Mouse (Mus musculus) heart, embryonic 12.5 days (tissue): ENCODE measurements around the gene Fam171a2. TPM values are rescaled to one million over a fixed set of nuclear protein-coding genes. Genes with fewer than 3 reads are reported as not detected.

Experiments
- ATAC-seq: fragments of 200-750 bp; cut with Nextera tagmentation; 2 replicates; pipeline ENCODE4 v1.8.0; 2017; ENCODE audit warnings: moderate TSS enrichment, moderate library complexity; ENCODE audit not compliant: insufficient number of reproducible peaks, low FRiP score
- H3K27ac ChIP-seq: fragments of 300-500 bp; sonication (generic); 2 replicates; pipeline ENCODE4 v1.5.1; 2016; ENCODE audit warnings: mild to moderate bottlenecking, moderate library complexity; ENCODE audit not compliant: poor library complexity, severe bottlenecking
- H3K27me3 ChIP-seq: fragments of 300-500 bp; sonication (generic); replicated peaks from 2 replicates; pipeline ENCODE4 v1.6.1; 2016; ENCODE audit warnings: mild to moderate bottlenecking, moderate library complexity
- H3K36me3 ChIP-seq: fragments of 300-500 bp; sonication (generic); 2 replicates; pipeline ENCODE4 v1.6.1; 2016; ENCODE audit warnings: mild to moderate bottlenecking, moderate library complexity
- H3K4me1 ChIP-seq: fragments of 300-500 bp; sonication (generic); replicated peaks from 2 replicates; pipeline ENCODE4 v1.6.1; 2016; ENCODE audit warnings: mild to moderate bottlenecking
- H3K4me2 ChIP-seq: fragments of 300-500 bp; sonication (generic); 2 replicates; pipeline ENCODE4 v1.6.1; 2016; ENCODE audit warnings: mild to moderate bottlenecking, moderate library complexity
- H3K4me3 ChIP-seq: fragments of 300-500 bp; sonication (generic); 2 replicates; pipeline ENCODE4 v1.5.1; 2016; ENCODE audit warnings: mild to moderate bottlenecking
- H3K9ac ChIP-seq: fragments of 300-500 bp; sonication (generic); 2 replicates; pipeline ENCODE4 v1.6.1; 2016; ENCODE audit warnings: mild to moderate bottlenecking, moderate library complexity
- H3K9me3 ChIP-seq: fragments of 300-500 bp; sonication (generic); replicated peaks from 2 replicates; pipeline ENCODE4 v1.6.1; 2016; ENCODE audit warnings: mild to moderate bottlenecking, moderate library complexity
- WGBS: fragments of 180-500 bp; shearing (Covaris S2); methylation state at CpG from one replicate; pipeline ENCODE4 v1.1.7; 2016; 5-methylcytosine and 5-hydroxymethylcytosine counted together
- polyA plus RNA-seq: library from polyadenylated mRNA; unstranded; fragments of >200 nt; fragmentation: Nextera tagmentation; extraction: Ambion mirVana; gene quantifications from 2 replicates; pipeline ENCODE4 v1.2.1, GENCODE M21; 2016

Fam171a2 gene
- polyA plus RNA-seq, 1 experiment from 2014 or later, result 4.5 TPM

- H3K36me3 ChIP-seq, result no peaks in the 10 kb centered on the region
- WGBS, result under 1% methylated on average over 40 of the region's 40 CpGs
- H3K9ac ChIP-seq, result peak overlapping the region; percentile 72
- peak overlapping the region; percentile 57 for H3K4me3 ChIP-seq
- peaks cover 27% of the 10 kb centered on the region for H3K4me1 ChIP-seq
- ATAC-seq, result peak; percentile 94
- H3K27ac ChIP-seq, result 0 out of 2 replicates have a peak overlapping the region, but pooled peaks have one; percentile 31
- H3K9me3 ChIP-seq, result no peaks in the 10 kb centered on the region
- H3K27me3 ChIP-seq, result peaks cover 25% of the 10 kb centered on the region
- H3K4me2 ChIP-seq, result peak overlapping the region; percentile 92
Measured at GRCm38 (mm10) chr11:102455740-102456396, 8.4 kb upstream of the Fam171a2 start.

GRCm38 (mm10) chr11:102453131-102453530 lies 5.6 kb upstream of the Fam171a2 start:
- Histone ChIP-seq H3K4me2 (no peak overlapping the region), H3K4me1 (peaks cover 36% of the 10 kb centered on the region), H3K27ac (no peak overlapping the region), H3K27me3 (peaks cover 15% of the 10 kb centered on the region), H3K4me3 (no peak overlapping the region), H3K36me3 (no peaks in the 10 kb centered on the region), H3K9me3 (no peaks in the 10 kb centered on the region), H3K9ac (no peak overlapping the region)
- ATAC-seq, result no peak
- WGBS, result 16% methylated on average over 10 of the region's 10 CpGs

- Histone ChIP-seq H3K9me3 (no peaks in the 10 kb centered on the region), H3K4me1 (peaks cover 42% of the 10 kb centered on the region), H3K4me2 (no peak overlapping the region), H3K27ac (no peak overlapping the region), H3K4me3 (no peak overlapping the region), H3K27me3 (no peaks in the 10 kb centered on the region; the same call in 1 of the 2 replicates), H3K36me3 (no peaks in the 10 kb centered on the region), H3K9ac (no peak overlapping the region)
- WGBS, result 40% methylated on average over 17 of the region's 17 CpGs
- ATAC-seq, result no peak
Measured at GRCm38 (mm10) chr11:102449043-102450008, 1.8 kb upstream of the Fam171a2 start.

- Histone ChIP-seq H3K4me3 (no peak overlapping the region), H3K27ac (no peak overlapping the region), H3K4me1 (peaks cover 52% of the 10 kb centered on the region), H3K36me3 (peaks cover 5% of the 10 kb centered on the region; the same call in 1 of the 2 replicates), H3K9ac (no peak overlapping the region), H3K27me3 (no peaks in the 10 kb centered on the region; the same call in 1 of the 2 replicates), H3K4me2 (peak overlapping the region; percentile 79), H3K9me3 (no peaks in the 10 kb centered on the region)
- ATAC-seq, result no peak
- WGBS, result 12% methylated on average over 8 of the region's 8 CpGs
Measured at GRCm38 (mm10) chr11:102448327-102448726, 845 bp upstream of the Fam171a2 start.

- Histone ChIP-seq H3K4me1 (peaks cover 52% of the 10 kb centered on the region), H3K4me3 (peak overlapping the region; percentile 75), H3K27me3 (no peaks in the 10 kb centered on the region; the same call in 1 of the 2 replicates), H3K36me3 (peaks cover 16% of the 10 kb centered on the region), H3K9ac (peak overlapping the region; percentile 90), H3K4me2 (peak overlapping the region; percentile 79), H3K27ac (peak overlapping the region; percentile 81), H3K9me3 (no peaks in the 10 kb centered on the region)
- peak; percentile 37 for ATAC-seq
- WGBS, result 2% methylated on average over 44 of the region's 49 CpGs
Measured at GRCm38 (mm10) chr11:102446581-102447461, 661 bp downstream of the Fam171a2 start.

- H3K9me3 ChIP-seq, result no peaks in the 10 kb centered on the region
- WGBS, result 14% methylated on average over 7 of the region's 7 CpGs
- H3K4me3 ChIP-seq, result peak overlapping the region; percentile 75
- H3K27me3 ChIP-seq, result no peaks in the 10 kb centered on the region; the same call in 1 of the 2 replicates
- ATAC-seq, result peak; percentile 31
- H3K27ac ChIP-seq, result peak overlapping the region; percentile 81
- peak overlapping the region; percentile 90 for H3K9ac ChIP-seq
- peak overlapping the region; percentile 79 for H3K4me2 ChIP-seq
- peaks cover 25% of the 10 kb centered on the region for H3K36me3 ChIP-seq
- H3K4me1 ChIP-seq, result peaks cover 52% of the 10 kb centered on the region
Measured at GRCm38 (mm10) chr11:102445891-102446361, 1.6 kb downstream of the Fam171a2 start.

GRCm38 (mm10) chr11:102445264-102445890 lies 2.1 kb downstream of the Fam171a2 start:
- peaks cover 52% of the 10 kb centered on the region for H3K4me1 ChIP-seq

GRCm38 (mm10) chr11:102444781-102445180 lies 2.7 kb downstream of the Fam171a2 start:
- H3K9me3 ChIP-seq, result no peaks in the 10 kb centered on the region
- peak overlapping the region; percentile 79 for H3K4me2 ChIP-seq
- WGBS, result 15% methylated on average over 6 of the region's 6 CpGs
- H3K9ac ChIP-seq, result 0 out of 2 replicates have a peak overlapping the region, but pooled peaks have one; percentile 17
- H3K27ac ChIP-seq, result no peak overlapping the region
- peaks cover 36% of the 10 kb centered on the region for H3K36me3 ChIP-seq
- no peak for ATAC-seq
- H3K27me3 ChIP-seq, result 0 out of 2 replicates have a peak, but pooled peaks cover 3% of the 10 kb centered on the region
- peaks cover 52% of the 10 kb centered on the region for H3K4me1 ChIP-seq
- H3K4me3 ChIP-seq, result no peak overlapping the region

More at GRCm38 (mm10) chr11:102445264-102445890, 2.1 kb downstream of the Fam171a2 start:
- ATAC-seq, result peak; percentile 25
- peaks cover 30% of the 10 kb centered on the region for H3K36me3 ChIP-seq
- 0 out of 2 replicates have a peak overlapping the region, but pooled peaks have one; percentile 17 for H3K9ac ChIP-seq
- peak overlapping the region; percentile 75 for H3K4me3 ChIP-seq
- no peaks in the 10 kb centered on the region for H3K9me3 ChIP-seq
- 16% methylated on average over 9 of the region's 10 CpGs for whole genome bisulfite sequencing
- H3K4me2 ChIP-seq, result peak overlapping the region; percentile 79
- H3K27ac ChIP-seq, result peak overlapping the region; percentile 81
- no peaks in the 10 kb centered on the region; the same call in 1 of the 2 replicates for H3K27me3 ChIP-seq

GRCm38 (mm10) chr11:102444321-102444720 lies 3.2 kb downstream of the Fam171a2 start:
- peaks cover 41% of the 10 kb centered on the region for H3K36me3 ChIP-seq
- WGBS, result 64% methylated on average over 3 of the region's 3 CpGs
- H3K9ac ChIP-seq, result no peak overlapping the region
- H3K27ac ChIP-seq, result no peak overlapping the region
- peaks cover 50% of the 10 kb centered on the region for H3K4me1 ChIP-seq
- ATAC-seq, result no peak
- H3K4me2 ChIP-seq, result peak overlapping the region; percentile 46
- H3K27me3 ChIP-seq, result peaks cover 6% of the 10 kb centered on the region; the same call in 1 of the 2 replicates
- no peaks in the 10 kb centered on the region for H3K9me3 ChIP-seq
- no peak overlapping the region for H3K4me3 ChIP-seq

- peaks cover 46% of the 10 kb centered on the region for H3K36me3 ChIP-seq
- H3K9me3 ChIP-seq, result no peaks in the 10 kb centered on the region
- no peak overlapping the region for H3K4me3 ChIP-seq
- peaks cover 45% of the 10 kb centered on the region for H3K4me1 ChIP-seq
- no peak for ATAC-seq
- no peak overlapping the region for H3K9ac ChIP-seq
- peak overlapping the region; percentile 46 for H3K4me2 ChIP-seq
- 38% methylated on average over 12 of the region's 12 CpGs for WGBS
- no peak overlapping the region for H3K27ac ChIP-seq
- H3K27me3 ChIP-seq, result peaks cover 8% of the 10 kb centered on the region; the same call in 1 of the 2 replicates
Measured at GRCm38 (mm10) chr11:102443740-102444139, 3.7 kb downstream of the Fam171a2 start.
